8 mouse cellular contexts compared by ENCODE assay signal in the genomic region with DNA sequence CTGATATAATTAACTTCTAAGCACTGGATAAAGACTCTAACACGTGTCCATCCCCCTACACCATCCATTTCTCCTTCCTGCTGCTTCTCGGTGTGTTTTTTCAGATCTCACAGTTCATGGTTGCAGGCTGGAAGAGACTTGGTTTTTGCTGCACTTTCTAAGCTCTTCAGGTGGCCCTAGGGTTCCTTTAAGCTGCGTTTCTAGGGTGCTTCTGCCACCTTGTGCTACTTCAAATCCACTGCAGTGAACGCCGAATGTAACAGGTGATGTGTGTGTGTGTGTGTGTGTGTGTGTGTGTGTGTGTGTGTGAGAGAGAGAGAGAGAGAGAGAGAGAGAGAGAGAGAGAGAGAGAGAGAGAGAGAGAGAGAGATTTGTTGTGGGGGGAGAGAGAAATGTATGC.
DNase-seq lines count a peak whose midpoint lies in the region; ATAC-seq lines count a peak whose summit lies in the region.

No protein-coding gene starts in this region.

- WGBS in hindbrain, embryonic 13.5 days = 38% methylated on average over 5 of the region's 5 CpGs
- WGBS in hindbrain, embryonic 10.5 days = 40% methylated on average over 5 of the region's 5 CpGs
- WGBS in neural tube, embryonic 15.5 days = 31% methylated on average over 5 of the region's 5 CpGs
- WGBS in limb, embryonic 10.5 days = 40% methylated on average over 5 of the region's 5 CpGs

- peaks cover 8% of the 10 kb centered on the region for H3K4me1 ChIP-seq in hindbrain, embryonic 13.5 days (replicated peaks)
- peaks cover 40% of the 10 kb centered on the region for H3K4me1 ChIP-seq in hindbrain, embryonic 10.5 days (replicated peaks)
- no peaks in the 10 kb centered on the region for H3K4me1 ChIP-seq in neural tube, embryonic 15.5 days
- peaks cover 20% of the 10 kb centered on the region for H3K4me1 ChIP-seq in limb, embryonic 10.5 days

- no peak for DNase-seq in hindbrain, embryonic 10.5 days (ENCODE audit: low spot score)
- DNase-seq in ZHBTc4 (ENCODE audit: low read depth, low spot score) = peak; percentile 67
- DNase-seq in kidney, adult 8-10 months = peak; percentile 56 to 67
- no peak for DNase-seq in limb, embryonic 10.5 days (ENCODE audit: low spot score)
- DNase-seq in right cerebral cortex, postnatal 36 days (ENCODE audit: low spot score in 2 of 2) = no peak
- DNase-seq in cerebellum, postnatal 4 days (ENCODE audit: low spot score in 2 of 2) = no peak

- no peak overlapping the region for H3K4me2 ChIP-seq in hindbrain, embryonic 13.5 days
- no peak overlapping the region for H3K4me2 ChIP-seq in neural tube, embryonic 15.5 days

- no peaks in the 10 kb centered on the region for H3K36me3 ChIP-seq in hindbrain, embryonic 13.5 days
- no peaks in the 10 kb centered on the region for H3K36me3 ChIP-seq in hindbrain, embryonic 10.5 days
- H3K36me3 ChIP-seq in neural tube, embryonic 15.5 days = no peaks in the 10 kb centered on the region
- no peaks in the 10 kb centered on the region for H3K36me3 ChIP-seq in limb, embryonic 10.5 days

- peak; percentile 52; the same call in 1 of the 2 replicates for ATAC-seq in hindbrain, embryonic 13.5 days (ENCODE audit: low FRiP score)
- peak; percentile 75; the same call in 1 of the 2 replicates for ATAC-seq in neural tube, embryonic 15.5 days (ENCODE audit: low FRiP score)

- no peak overlapping the region for H3K4me3 ChIP-seq in hindbrain, embryonic 13.5 days
- H3K4me3 ChIP-seq in hindbrain, embryonic 10.5 days = no peak overlapping the region
- H3K4me3 ChIP-seq in neural tube, embryonic 15.5 days (replicated peaks) = no peak overlapping the region
- no peak overlapping the region for H3K4me3 ChIP-seq in limb, embryonic 10.5 days

- H3K27me3 ChIP-seq in hindbrain, embryonic 13.5 days = no peaks in the 10 kb centered on the region
- H3K27me3 ChIP-seq in hindbrain, embryonic 10.5 days (ENCODE audit: insufficient read depth, poor library complexity, severe bottlenecking) = no peaks in the 10 kb centered on the region
- H3K27me3 ChIP-seq in neural tube, embryonic 15.5 days (replicated peaks) = no peaks in the 10 kb centered on the region
- no peaks in the 10 kb centered on the region for H3K27me3 ChIP-seq in limb, embryonic 10.5 days (ENCODE audit: low read depth, poor library complexity, severe bottlenecking)

- no peaks in the 10 kb centered on the region for H3K9me3 ChIP-seq in hindbrain, embryonic 13.5 days
- H3K9me3 ChIP-seq in hindbrain, embryonic 10.5 days = no peaks in the 10 kb centered on the region
- no peaks in the 10 kb centered on the region for H3K9me3 ChIP-seq in neural tube, embryonic 15.5 days (replicated peaks)
- H3K9me3 ChIP-seq in limb, embryonic 10.5 days (replicated peaks) = no peaks in the 10 kb centered on the region

- no peak overlapping the region for H3K9ac ChIP-seq in hindbrain, embryonic 13.5 days
- no peak overlapping the region for H3K9ac ChIP-seq in neural tube, embryonic 15.5 days (replicated peaks)

- H3K27ac ChIP-seq in hindbrain, embryonic 13.5 days = no peak overlapping the region
- H3K27ac ChIP-seq in hindbrain, embryonic 10.5 days = no peak overlapping the region
- H3K27ac ChIP-seq in neural tube, embryonic 15.5 days (replicated peaks) = no peak overlapping the region
- no peak overlapping the region for H3K27ac ChIP-seq in limb, embryonic 10.5 days

Comparison
In these comparisons a context has a peak if more than half of its experiments do, and no peak if none do; other contexts are left out.
1. DNase-seq: peak in ZHBTc4 (single experiment) and kidney, adult 8-10 months (2 of 2); none in hindbrain, embryonic 10.5 days (single experiment), limb, embryonic 10.5 days (single experiment), right cerebral cortex, postnatal 36 days (0 of 2) and cerebellum, postnatal 4 days (0 of 2).